Mouse (Mus musculus) heart, postnatal 36 days (tissue): ENCODE results near the gene Ttc16. TPM values are rescaled to one million over a fixed set of nuclear protein-coding genes. Genes with fewer than 3 reads are reported as not detected.
A peak's percentile ranks its signal among the peaks of the same experiment; 100 is the strongest.

Experiments
- DNase-seq, 2 experiments: peaks; one replicate each; pipeline ENCODE4 v3.0.0; 2021 to 2022
- intact Hi-C: fragments of 180-260 bp; cut with DNase I; formaldehyde crosslinking; loops from one replicate; pipeline ENCODE4 v1.15.1; 2025
- total RNA-seq, 2 experiments: library from RNA; stranded (reverse); gene quantifications; 2 replicates each; pipeline ENCODE4 v1.2.3; 2021

Gene Ttc16
- total RNA-seq, 2 experiments from 2014 or later: 0.08 to 0.14 TPM

GRCm38 (mm10) chr2:32784048-32784681, 8.7 kb upstream of the Ttc16 start, which contains the start of gene Cfap157:
TSS of gene Cfap157 (minus strand) at chr2:32784428.
- DNase-seq: peak; percentile 26 to 41
- intact Hi-C loops: no loop called here

GRCm38 (mm10) chr2:32781710-32782109, 6.3 kb upstream of the Ttc16 start:
- no peak for DNase-seq
- intact Hi-C loops: no loop called here

- no peak for DNase-seq
- intact Hi-C loops: loop anchor here (1.0 to 5.0 kb wide), 2 partner anchors 75 to 133 kb away; no protein-coding TSS in a partner anchor
Measured at GRCm38 (mm10) chr2:32779714-32780113, 4.3 kb upstream of the Ttc16 start.

GRCm38 (mm10) chr2:32779131-32779530, 3.7 kb upstream of the Ttc16 start:
- peak; percentile 68 to 79 for DNase-seq
- intact Hi-C loops: loop anchor here (1.0 to 5.0 kb wide), 2 partner anchors 75 to 133 kb away; no protein-coding TSS in a partner anchor

GRCm38 (mm10) chr2:32778081-32778480, 2.6 kb upstream of the Ttc16 start:
- intact Hi-C loops: loop anchor here (5.0 kb wide), 1 partner anchor 134 kb away; no protein-coding TSS in a partner anchor

GRCm38 (mm10) chr2:32776192-32776591, 759 bp upstream of the Ttc16 start:
- intact Hi-C loops: loop anchor here (5.0 kb wide), 1 partner anchor 136 kb away; no protein-coding TSS in a partner anchor
- DNase-seq: no peak

More at GRCm38 (mm10) chr2:32778081-32778480, 2.6 kb upstream of the Ttc16 start:
- DNase-seq: no peak

- intact Hi-C loops: loop anchor here (5.0 kb wide), 1 partner anchor 75 kb away; no protein-coding TSS in a partner anchor
- DNase-seq: no peak
Measured at GRCm38 (mm10) chr2:32772626-32773279, 2.7 kb downstream of the Ttc16 start.

GRCm38 (mm10) chr2:32771886-32772285, 3.5 kb downstream of the Ttc16 start:
- intact Hi-C loops: loop anchor here (5.0 kb wide), 1 partner anchor 75 kb away; no protein-coding TSS in a partner anchor

GRCm38 (mm10) chr2:32769327-32770085, 5.9 kb downstream of the Ttc16 start:
- no peak for DNase-seq
- intact Hi-C loops: loop anchor here (5.0 kb wide), 1 partner anchor 72 kb away; no protein-coding TSS in a partner anchor

More at GRCm38 (mm10) chr2:32771886-32772285, 3.5 kb downstream of the Ttc16 start:
- DNase-seq: no peak

GRCm38 (mm10) chr2:32768661-32769285, 6.7 kb downstream of the Ttc16 start:
- DNase-seq: no peak
- intact Hi-C loops: no loop called here

GRCm38 (mm10) chr2:32767241-32767640, 8.2 kb downstream of the Ttc16 start:
- intact Hi-C loops: no loop called here
- no peak for DNase-seq

- intact Hi-C loops: no loop called here
Measured at GRCm38 (mm10) chr2:32763353-32763752, 12.1 kb downstream of the Ttc16 start.

GRCm38 (mm10) chr2:32761859-32762258, 13.6 kb downstream of the Ttc16 start:
- DNase-seq: no peak
- intact Hi-C loops: no loop called here

More at GRCm38 (mm10) chr2:32763353-32763752, 12.1 kb downstream of the Ttc16 start:
- DNase-seq: no peak

- intact Hi-C loops: no loop called here
- DNase-seq: no peak
Measured at GRCm38 (mm10) chr2:32761361-32761760, 14.1 kb downstream of the Ttc16 start.

GRCm38 (mm10) chr2:32759001-32759400, 16.4 kb downstream of the Ttc16 start:
- no peak for DNase-seq
- intact Hi-C loops: loop anchor here (5.0 kb wide), 1 partner anchor 127 kb away; no protein-coding TSS in a partner anchor

- intact Hi-C loops: loop anchor here (5.0 kb wide), 1 partner anchor 126 kb away; no protein-coding TSS in a partner anchor
- no peak for DNase-seq
Measured at GRCm38 (mm10) chr2:32758503-32758902, 16.9 kb downstream of the Ttc16 start.

- DNase-seq: peak; percentile 95 to 96
- intact Hi-C loops: loop anchor here (1.0 to 5.0 kb wide), 2 partner anchors 44 to 125 kb away; partner anchors contain the start of gene Cdk9
Measured at GRCm38 (mm10) chr2:32757056-32757845, 18.2 kb downstream of the Ttc16 start, which contains the start of gene Tor2a. TSS of gene Tor2a (plus strand) at chr2:32757234.

GRCm38 (mm10) chr2:32756674-32757055, 18.8 kb downstream of the Ttc16 start:
- DNase-seq: no peak
- intact Hi-C loops: loop anchor here (1.0 to 5.0 kb wide), 2 partner anchors 43 to 124 kb away; partner anchors contain the start of gene Cdk9

- intact Hi-C loops: no loop called here
- no peak for DNase-seq
Measured at GRCm38 (mm10) chr2:32752181-32752580, 23.3 kb downstream of the Ttc16 start.
